Mouse (Mus musculus) kidney, postnatal 36 days (tissue): ENCODE data around the gene Tctn3.
A peak's percentile ranks its signal among the peaks of the same experiment; 100 is the strongest.
"Not testable (repeated sequence)": the region's sequence is repeated elsewhere in the genome, so short reads cannot be mapped to it uniquely, and the experiment has no call there.

ENCODE experiments used
- DNase-seq, 2 experiments: peaks; one replicate each; pipeline ENCODE4 v3.0.0; 2021 to 2022; ENCODE audit warnings: mixed read lengths in 2 of 2

The Tctn3 gene

DNA sequence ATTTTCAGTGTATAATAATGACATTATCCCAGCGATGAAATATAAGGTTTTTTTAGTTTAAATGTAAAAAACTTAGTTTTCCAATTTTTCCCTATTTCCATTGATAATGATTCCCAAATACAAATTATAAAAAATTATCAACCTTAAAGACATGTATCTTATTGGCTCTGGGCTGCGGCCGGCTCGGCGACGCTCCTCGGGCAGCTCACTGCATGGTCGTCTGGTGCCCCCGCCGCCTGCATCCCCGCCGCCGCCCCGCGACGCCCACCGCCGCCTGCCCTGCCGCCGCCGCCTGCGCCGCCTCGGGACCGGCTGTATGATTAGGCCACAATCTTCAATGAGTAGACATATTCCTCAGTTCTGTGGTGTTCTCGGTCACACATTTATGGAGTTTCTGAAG is 9.6 kb upstream of the Tctn3 start:
- not testable (repeated sequence) for DNase-seq

DNA sequence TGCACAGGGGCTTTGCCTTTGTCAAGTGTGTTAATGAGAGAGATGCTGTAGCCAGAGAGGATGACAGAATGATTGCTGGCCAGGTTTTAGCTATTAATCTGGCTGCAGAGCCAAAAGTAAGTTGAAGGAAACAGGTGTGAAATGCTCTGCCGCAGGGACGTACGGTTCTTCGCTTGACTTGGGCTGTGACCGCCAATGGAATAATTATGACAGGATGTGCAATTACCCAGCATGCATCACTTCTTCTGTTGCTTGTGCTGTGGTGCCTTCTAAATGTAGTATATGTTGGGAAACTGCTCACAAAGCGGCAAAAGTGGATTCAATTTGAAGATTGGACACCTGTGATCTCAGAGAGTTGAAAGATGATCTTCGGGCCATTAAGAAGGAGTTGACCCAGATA is 4.0 kb upstream of the Tctn3 start:
- no peak for DNase-seq

DNA sequence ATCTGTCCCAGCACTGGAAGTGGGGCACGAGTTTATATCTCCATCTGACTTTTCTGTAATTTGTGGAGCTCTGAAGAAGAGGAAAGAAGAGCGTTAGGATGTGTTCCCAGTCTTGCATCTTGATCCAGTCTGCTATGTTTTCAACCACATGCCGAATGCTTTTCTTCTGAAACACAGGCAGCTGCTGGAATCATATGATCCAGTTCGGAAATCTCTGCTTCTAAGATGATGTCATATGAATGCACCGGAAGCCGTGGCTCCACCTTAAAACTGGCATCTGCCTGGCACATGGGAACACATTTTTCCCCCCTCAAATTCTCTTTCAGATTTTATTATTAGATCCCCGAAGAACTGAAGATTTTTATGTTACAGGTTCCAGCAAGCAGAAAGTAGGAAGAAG is 2.8 kb upstream of the Tctn3 start:
- DNase-seq = no peak

DNA sequence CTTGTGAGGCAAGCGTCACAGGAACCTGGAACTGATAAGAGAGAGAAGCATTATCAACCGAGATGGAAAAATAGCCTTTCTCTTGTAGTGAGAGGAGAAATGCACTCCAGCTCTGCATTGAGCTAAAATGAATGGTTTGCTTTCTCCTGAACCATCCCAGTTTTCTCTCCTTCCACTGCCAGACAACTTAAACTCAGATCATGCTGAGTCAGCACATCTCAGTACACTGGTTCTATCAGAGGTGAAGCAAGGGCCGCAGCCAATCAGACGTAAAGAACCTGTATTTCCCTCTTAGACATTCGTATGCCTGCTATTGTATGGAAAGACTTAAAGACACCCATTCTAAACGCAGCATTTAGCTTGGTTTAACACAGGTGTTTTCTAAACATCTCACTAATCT is 4.4 kb downstream of the Tctn3 start:
- no peak for DNase-seq

DNA sequence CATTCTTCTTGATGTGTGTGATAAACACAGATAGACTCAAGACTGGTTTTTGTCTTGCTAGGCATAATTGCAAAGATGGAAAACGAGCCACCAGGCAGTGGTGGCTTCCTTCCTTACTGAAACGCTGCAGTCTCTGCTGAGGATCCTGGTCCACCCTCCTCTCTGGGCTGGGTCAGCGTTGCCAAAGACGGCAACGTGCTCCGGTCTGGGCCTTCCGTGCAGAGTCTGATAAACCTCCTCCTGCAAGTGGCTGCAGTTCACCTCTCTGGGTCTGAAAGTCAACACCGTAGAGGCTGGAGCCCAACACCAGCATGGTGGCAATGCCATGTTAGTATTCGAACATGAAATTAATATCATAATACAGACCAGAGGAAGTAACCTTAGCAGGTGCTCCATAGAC is 6.8 kb downstream of the Tctn3 start:
- no peak for DNase-seq

DNA sequence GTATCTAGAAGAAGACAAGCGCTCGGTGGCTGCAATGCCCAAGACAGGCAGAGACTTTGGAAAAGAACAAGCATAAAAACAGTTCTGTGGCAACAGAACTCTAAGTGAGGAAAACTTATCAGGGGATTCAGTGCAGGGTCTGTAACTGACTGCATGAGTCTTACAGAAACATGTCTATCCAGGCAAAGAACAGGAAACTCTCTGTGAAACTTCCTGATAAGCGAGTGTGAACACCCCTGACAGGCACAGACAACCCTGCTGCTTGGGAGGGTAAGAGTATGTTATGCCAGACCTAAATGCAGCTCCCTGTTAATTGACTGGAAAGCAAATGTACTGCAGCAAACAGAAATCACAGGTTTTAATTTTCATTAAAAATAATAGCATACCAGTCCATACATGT is 10.2 kb downstream of the Tctn3 start:
- DNase-seq = no peak

DNA sequence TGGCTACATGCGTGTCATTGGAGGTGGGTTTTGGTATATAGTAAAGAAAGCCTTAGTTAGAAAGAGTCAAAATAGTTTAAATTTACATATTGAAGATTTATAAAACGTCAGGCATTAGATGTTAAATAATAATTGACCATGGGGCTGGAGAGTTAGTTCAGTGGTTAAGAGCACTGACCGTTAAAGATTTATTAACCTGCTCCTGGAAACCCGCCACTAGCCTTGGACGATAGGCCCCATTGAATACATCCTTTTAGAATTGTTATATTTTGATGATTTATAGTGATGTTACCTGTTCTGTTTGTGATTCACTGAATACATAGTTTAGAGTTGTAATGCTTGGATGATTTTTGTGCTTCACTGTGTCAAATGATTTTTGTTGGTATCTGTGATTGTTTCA is 11.2 kb downstream of the Tctn3 start:
- peak; percentile 50 to 64 for DNase-seq

DNA sequence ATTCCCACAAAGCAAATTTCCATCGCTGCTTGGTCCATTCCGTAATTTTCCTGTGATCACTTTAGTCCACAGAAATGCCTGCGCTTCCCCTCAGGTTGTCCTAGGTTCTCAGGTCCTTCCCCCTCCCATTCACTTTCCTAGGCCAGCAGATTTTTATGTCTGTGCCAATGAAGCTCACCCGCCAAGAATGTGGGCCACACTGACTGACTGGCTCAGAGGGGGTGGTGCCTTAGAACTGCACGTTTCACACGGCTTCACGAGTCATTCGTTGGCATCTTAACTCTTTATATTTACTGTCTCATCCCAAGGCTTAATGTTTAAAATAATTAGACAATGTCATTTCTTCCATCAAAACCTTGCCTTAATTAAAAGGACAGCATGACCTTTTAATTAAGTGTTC is 16.2 kb downstream of the Tctn3 start:
- peak; percentile 22 to 23 for DNase-seq

DNA sequence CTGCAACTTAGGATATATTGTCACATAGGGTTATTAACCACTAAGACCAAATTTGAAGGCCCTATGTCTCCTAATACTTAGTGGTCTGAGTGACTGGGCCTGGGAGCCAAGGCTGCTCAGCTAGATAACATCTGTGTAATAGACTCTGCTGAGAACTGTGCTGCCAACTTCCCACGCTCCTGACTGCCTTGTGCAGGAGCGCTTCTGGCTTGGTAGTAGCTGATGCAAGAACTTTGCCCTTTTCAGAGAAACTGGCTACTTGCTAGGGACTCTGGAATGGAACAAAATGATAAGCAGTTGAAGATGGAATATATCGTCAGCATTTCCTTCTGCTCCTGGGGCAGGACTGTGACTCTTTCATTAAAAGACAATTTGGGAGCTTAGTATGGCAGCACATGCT is 16.8 kb downstream of the Tctn3 start:
- DNase-seq = peak; percentile 8 to 16

DNA sequence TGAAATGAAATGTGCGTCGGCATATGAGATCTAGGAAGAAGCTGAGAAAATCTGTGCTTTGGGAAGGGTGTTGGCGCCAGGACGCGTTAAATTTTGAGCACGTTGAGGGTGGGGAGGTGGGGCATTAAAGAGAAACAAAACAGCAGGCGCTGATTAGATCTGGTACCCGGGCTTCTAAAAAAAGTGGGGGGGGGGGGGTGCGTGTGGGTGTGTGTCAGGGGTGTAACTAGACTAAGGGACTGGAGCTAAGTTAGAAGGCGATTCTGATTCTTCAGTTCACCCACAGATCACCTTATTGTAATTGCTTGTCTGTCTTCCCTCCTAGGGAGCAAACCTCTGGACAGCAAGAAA is 22.5 kb downstream of the Tctn3 start:
- DNase-seq = no peak

DNA sequence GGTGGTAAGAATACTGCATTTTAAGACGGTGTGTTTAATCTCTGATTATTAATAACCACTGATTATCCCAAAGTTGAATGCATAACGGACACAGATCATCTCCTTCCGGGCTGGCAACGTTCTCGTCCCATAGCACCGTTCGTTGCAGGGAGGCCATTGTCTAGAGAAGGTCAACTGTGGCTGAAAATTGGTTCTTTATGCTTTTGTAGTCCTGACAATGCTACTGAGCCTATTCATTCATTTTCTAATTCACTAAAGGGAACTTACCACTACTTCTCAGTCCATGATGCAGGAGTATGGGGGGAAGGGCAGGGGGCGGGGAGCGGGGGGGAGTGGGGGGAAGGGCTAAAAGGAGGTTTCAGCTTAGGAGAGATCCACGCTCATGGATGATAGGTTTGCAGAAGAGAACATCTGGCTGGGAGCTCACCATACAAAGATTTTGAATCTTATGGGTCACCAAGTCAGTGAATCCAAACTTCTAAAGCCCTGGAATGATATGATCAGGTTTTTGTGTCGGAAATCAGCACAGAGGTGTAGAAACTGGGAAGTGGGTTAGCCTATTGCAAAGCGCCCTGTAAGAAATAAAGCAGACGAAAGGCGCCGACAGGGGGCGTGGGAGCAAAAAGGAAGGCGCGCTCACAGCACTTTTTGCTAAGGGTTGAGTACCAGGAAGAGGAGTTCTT is 23.0 kb downstream of the Tctn3 start:
- DNase-seq = peak; percentile 85 to 96

DNA sequence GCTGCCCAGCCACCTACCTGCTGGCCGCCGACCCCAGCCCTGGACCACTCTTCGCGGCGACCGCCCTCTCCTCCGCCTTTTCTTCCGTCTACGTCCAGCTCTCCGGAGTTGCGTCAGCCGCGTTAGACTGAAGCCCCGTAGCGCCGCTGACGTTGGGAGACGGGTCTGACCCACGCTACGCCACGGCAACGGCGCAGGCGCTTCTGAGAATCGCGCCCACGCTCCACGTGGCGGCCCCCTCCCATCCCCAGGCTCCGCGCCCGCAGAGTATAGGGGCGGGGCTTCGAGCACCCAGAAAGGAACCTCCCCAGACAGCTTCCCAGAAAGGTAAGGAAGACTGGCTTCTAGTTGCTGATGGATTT is 23.8 kb downstream of the Tctn3 start, which contains the start of gene Aldh18a1:
TSS of gene Aldh18a1 (minus strand) at position 171 of the 362 bp plus-strand sequence.
- peak; percentile 83 to 91 for DNase-seq

DNA sequence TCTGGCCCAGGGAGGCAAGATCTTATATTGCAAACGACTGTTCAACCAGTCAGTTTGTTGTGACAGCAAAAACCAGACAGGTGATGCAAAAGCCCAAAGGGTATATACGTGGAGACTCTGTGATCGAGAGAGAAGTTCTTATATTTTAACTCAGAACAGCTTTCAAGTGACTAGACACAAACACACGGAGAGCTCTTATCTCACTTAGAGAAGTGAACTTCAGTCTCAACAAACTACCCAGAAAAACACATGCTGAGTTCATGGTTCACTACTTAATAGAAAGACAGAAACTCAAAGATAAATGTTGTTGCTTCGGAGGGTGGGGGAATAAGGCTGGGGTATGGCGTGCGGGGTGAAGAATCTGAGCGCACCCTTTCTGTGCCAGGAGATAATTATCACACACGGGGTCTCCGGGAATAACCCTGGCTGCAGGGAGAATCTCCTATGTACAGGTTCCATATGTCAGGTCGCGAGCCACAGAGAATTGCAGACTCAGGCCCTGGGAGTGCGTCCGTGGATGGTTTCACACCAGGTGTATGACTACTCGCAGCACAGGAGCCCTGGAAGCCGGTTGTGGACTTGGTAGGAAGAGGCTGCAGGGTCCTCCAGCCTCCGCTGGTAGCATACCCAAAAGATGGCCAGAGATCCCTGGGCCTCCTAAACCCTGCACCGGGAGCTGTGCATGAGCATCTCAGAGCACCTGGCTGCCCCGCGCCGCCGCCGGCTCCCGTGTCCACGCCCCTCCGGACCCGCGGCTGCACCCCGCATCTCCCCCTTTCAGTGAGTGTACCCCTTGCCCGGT is 24.3 kb downstream of the Tctn3 start:
- DNase-seq = no peak

DNA sequence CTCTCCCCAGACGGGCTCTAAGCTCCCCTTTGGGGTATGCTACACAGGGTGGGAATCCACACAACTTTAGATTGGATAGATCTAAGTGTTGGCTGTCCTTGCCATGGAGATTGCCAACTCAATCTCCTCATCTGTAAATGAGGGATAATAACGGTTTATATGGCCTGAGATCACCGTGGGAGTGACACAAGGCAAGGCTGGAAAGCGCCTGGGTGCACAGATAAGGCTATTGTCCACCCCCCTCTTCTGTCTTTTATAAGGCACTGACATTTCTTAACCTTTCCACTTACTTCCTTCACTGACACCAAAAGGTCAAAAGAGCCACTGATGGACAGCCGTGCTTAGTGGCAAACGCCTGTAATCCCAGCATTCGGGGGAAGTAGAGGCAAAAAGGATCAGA is 25.1 kb downstream of the Tctn3 start:
- DNase-seq = no peak

DNA sequence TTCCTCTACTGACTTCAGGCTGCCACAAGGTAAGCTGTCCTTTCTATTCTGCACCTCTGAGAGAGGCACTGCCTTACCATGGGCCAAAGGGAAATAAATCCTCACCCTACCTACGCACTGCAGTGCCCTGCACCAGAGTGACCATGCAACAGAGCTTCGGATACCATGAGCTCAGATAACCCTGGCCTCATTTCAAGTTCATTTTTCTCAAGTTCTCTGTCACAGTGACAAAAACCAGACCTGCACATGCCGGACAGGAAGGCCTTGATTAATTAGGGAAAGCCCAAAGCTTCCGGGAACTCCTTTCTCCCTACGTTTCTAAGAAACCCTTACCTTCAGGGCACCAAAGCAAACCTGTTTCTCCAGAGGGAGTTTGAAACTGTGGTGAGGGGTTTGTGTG is 30.4 kb downstream of the Tctn3 start:
- DNase-seq = no peak

DNA sequence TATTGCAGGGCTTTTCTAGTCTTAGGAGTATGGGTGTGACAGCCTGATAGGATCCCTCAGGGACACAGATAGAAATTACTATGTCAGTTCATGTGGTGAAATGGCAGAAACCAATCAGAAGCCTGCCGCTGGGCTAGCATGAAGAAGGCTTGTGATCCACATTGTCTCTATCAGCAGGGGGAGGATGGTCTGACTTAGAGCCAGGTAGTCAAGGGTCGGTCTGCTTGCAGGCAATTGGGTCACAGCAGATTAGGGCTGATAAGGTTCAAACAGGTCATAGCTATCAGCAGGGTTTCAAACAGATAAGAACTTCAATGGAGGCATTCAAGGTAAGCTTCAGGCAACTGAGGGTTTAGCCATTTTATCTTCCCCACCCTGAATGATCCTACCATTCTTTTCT is 31.1 kb downstream of the Tctn3 start:
- no peak for DNase-seq

DNA sequence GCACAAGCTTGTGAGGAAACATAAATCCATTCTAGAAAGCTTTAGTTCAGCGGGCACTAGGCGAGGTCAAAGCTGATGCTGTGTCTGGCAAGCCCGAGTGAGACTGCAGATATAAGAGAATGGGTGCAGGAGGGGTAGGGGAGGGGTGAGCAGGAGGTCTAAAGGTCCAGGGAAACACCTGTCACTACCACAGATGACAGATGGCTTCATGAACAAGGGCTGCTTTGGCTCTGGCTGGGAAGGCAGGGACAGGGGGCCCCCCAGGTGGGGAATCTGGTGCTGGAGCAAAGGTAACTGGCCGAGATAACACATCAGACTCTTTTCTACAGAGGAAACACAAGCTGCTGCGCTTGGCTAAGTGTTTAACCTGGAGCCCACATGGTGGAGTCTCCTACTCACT is 36.6 kb downstream of the Tctn3 start:
- DNase-seq = no peak

DNA sequence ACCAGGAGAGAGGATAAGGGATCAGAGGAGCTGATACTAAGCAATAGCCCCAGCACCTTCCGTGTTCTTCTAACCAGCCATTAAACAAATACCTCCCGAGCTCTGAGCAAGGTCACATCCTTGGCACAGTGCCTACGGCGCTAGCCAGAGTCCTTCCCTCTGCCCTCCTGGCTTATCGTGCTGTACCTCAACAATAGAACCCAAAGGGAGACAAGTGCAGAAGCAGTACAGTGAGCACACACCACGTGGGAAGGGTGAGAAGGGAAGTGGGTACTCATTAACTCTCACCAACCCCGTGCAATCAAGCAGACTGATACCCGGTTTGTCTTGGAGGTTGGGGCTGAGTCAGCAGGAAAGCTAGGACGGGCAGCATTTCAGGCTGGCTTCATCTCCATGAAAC is 41.3 kb downstream of the Tctn3 start:
- DNase-seq = peak; percentile 78 to 82

DNA sequence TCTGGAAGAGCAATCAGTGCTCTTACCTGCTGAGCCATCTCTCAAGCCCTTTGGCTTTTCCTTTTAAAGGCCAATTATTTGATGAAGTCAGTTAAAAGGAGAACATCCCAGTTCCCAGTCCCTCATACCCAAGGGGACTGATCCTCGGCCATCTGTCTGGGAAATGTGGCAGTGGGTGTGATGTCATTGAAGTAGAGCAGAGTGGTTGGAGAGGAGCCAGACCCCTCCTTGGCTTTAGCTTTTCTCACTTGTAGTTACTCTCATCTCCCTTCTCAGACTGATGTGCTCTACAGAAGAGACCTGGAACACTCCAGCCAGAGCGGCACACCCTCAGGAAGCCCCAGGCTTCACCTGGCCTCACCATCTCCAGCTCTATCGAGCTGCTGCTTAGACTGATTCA is 44.4 kb downstream of the Tctn3 start:
- DNase-seq = no peak

DNA sequence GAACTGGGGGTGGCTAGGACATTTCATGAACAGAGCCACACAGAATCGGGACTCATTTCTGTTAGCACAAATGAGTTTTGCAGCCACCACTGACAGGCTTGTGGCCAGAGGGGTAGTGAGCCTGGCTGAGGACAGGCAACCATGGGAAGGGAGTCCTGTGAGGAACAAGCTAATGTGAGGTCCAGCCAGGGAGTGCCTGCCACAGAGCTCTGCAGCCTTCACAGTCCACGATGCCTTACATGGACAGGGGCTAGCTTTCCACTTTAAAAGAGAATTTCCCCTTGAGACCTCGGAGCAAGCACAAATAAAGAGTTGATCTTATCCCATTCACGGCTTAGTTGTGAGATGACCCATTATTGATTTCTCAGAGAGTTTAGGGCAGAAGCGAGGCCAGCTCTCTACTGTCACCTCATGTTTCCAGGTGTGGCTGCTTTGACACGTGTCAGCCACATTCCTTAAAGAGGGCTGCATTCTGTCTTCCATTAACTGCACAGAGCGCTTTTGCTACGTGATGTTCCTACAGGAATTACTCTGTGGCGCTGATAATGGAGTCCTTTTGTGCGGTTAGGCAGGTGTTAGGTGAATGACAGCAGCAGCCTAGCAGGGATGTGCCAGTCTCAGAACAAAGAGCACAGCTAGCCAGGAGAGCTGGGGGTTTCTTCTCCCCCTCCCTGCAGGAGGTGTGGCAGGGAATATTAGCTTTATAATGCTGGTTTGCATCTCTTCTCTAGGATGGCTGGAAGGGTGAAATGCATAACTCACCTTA is 48.0 kb downstream of the Tctn3 start:
- no peak for DNase-seq

DNA sequence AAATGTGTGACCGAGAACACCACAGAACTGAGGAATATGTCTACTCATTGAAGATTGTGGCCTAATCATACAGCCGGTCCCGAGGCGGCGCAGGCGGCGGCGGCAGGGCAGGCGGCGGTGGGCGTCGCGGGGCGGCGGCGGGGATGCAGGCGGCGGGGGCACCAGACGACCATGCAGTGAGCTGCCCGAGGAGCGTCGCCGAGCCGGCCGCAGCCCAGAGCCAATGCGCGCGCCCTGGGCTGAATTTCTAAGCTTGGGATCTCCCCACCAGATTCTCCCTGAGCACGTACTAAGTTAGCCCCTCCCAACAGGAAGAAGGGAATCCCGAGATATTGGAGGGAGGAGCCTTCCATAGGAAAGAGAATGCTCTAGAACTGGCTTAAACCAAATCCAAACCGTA is 50.5 kb downstream of the Tctn3 start:
- DNase-seq = not testable (repeated sequence)

DNA sequence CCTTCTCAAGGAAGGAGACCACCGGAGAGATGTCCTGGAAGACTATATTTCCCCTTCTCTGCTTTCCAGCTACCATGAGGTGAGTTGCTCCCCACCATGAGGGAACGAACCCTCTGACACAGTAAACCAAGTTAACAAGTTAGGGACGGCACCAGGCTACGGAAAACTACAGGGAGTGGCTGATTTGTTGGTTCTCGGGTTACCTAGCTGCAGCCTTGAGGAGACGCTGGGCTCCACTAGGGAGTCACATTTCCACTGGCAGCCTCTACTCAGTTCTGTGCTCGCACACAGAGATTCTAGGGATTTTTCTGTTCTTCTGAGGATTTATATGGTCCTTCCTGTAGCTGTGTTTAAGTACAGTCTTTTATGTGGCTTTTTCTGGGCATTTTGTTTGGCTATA is 56.0 kb downstream of the Tctn3 start:
- no peak for DNase-seq

DNA sequence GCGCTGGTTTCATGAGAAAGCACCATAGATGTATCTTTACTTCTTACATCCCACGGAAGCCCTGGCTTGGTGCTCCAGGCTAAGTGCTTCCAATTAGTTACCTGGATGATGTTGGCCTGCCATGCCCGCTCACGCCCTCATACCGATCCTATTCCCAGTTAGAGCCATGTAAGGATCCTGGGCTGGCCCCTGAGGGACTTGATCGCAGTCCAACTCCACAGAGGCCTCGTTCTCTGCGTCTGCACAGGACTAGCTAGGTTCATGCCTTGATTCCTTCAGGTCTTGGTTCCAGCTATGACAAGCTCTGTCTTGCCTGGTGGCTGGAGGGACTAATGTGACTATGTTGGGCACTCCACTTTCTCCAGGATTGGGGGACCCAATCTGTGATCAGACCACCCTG is 56.9 kb downstream of the Tctn3 start:
- no peak for DNase-seq

DNA sequence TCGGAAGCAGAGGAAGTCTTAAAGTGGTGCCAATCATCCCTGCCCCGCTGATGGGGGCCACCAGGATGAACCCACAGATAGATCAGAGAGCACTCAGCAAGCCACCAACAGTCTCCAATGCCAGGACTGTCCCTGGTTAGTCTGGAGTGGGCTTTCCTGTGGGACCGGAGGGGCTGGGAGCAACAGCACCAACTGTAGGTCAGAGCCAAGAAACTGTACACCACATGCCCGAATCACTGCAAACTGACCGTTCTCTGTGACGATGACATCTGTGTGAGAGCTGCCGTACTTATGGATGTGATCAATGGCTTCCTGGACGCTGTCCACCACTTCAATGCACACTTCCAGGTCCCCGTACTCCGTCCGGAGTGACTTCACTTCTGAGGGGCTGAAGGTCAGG is 57.7 kb downstream of the Tctn3 start:
- DNase-seq = no peak
